Mouse (Mus musculus) thymus, adult 18-20 months (tissue): ENCODE measurements around the gene Pmel.

Experiments
- DNase-seq, 2 experiments: peaks; one replicate each; pipeline ENCODE4 v3.0.0; 2022; ENCODE audit warnings: mixed read lengths in 2 of 2

Gene Pmel

DNA sequence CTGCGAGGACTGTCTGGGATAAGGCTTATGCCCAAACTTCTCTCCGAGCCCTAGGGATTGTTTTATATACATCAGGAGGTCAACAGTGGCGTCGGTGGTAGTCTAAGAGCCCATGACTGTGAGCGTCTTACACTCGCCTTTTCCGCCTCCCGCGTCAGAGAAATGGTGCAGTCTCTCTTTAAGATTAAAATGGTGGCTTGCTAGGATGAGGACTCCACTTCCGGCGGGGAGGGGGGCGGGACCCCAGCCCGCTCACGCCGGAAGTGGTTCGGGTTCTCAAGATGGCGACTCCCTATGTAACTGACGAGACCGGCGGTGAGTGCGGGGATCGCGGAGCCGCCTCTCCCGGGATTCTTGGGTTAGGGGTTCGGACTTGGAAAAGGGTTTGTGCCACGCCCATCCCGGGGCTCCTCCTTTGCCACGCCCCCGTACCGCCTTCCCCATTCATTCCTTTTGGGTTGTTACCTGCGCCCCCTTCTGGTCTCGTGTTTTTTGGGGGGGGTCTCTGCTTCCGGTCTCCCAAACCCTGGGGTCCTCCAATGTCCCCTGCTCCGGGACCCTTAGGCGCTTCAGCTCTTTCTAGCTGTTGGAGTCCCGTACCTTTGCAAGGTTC, 44.4 kb downstream of the Pmel start:
- DNase-seq, result peak; percentile 67 to 84
